In the genomic region with DNA sequence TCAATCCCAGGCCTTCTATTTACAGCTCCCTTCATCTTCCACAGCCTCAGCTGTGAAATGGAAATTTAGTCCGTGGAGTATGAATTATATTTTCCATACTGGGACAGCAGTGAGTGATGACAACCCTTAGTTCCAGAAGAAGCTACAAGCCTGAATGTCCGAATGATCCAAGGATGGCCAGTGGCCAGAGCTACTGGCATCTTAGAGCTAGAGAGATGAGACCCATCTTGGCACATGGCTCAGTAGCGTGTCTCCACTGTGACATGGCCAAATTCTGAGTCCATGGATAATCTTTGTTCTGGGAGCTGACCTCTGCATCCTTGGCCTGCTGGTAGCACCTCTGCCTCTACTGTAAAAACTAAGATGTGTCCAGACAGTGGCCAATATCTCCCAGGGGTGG, we compare ENCODE assay signal across 16 mouse cellular contexts.
"Had no signal": no experiment of that assay in that cellular context is flagged by ENCODE, and none has a peak within 500 bp of the region (broad histone marks: within the 10 kb centered on the region; RNA-seq: fewer than 3 reads in every experiment).

No protein-coding gene starts in this region.

- H3K4me3 ChIP-seq: kidney, embryonic 15.5 days; limb, embryonic 12.5 days; limb, embryonic 15.5 days; midbrain, embryonic 12.5 days; midbrain, embryonic 15.5 days had no signal

- DNase-seq: kidney, postnatal 10 days; kidney, postnatal 36 days; left cerebral cortex, postnatal 4 days; liver, postnatal 0 days; lung, embryonic 14.5 days; thymus, adult 2 months; thymus, postnatal 14 days; thymus, postnatal 4 days had no signal

- H3K27ac ChIP-seq: kidney, embryonic 15.5 days; limb, embryonic 12.5 days; limb, embryonic 15.5 days; liver, embryonic 14.5 days; macrophage; midbrain, embryonic 12.5 days; midbrain, embryonic 15.5 days; stomach, postnatal 0 days had no signal
